Mouse (Mus musculus) cortical plate, adult 2 months (tissue): ENCODE measurements around the gene Epha7.

Source experiments
- CTCF ChIP-seq: fragments of 200-500 bp; IDR thresholded peaks from 2 replicates; pipeline ENCODE4 v1.5.1; 2011; ENCODE audit warnings: mild to moderate bottlenecking, control low read depth, low read length; ENCODE audit not compliant: insufficient read depth; ENCODE audit errors: extremely low read depth
- POLR2A ChIP-seq: fragments of 200-500 bp; IDR thresholded peaks from 2 replicates; pipeline ENCODE4 v1.6.1; 2011; ENCODE audit warnings: mild to moderate bottlenecking, low read length, control low read depth; ENCODE audit not compliant: insufficient read depth; ENCODE audit errors: extremely low read depth

DNA sequence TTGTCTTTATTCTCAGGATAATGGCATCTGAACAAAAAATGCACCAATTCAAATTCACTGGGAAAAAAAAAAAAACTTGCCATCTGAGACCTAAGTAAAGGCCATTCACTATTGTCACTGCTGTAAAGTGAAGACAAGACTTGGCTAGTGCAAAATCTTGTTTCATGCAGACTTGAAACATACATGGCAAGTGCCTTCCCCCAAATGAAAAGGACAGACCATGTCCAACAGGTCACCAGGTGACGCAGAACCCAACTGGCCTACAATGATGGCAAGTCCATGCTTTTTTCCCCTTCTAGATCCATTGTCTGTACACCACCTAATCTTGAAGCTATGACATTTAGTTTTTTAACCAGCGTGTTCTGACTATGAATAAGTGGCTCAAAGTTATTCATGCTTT lies 94.1 kb downstream of the Epha7 start:
- no peak for TF ChIP-seq POLR2A
- no peak for TF ChIP-seq CTCF
